8 mouse cellular contexts compared by ENCODE assay signal in the genomic region with DNA sequence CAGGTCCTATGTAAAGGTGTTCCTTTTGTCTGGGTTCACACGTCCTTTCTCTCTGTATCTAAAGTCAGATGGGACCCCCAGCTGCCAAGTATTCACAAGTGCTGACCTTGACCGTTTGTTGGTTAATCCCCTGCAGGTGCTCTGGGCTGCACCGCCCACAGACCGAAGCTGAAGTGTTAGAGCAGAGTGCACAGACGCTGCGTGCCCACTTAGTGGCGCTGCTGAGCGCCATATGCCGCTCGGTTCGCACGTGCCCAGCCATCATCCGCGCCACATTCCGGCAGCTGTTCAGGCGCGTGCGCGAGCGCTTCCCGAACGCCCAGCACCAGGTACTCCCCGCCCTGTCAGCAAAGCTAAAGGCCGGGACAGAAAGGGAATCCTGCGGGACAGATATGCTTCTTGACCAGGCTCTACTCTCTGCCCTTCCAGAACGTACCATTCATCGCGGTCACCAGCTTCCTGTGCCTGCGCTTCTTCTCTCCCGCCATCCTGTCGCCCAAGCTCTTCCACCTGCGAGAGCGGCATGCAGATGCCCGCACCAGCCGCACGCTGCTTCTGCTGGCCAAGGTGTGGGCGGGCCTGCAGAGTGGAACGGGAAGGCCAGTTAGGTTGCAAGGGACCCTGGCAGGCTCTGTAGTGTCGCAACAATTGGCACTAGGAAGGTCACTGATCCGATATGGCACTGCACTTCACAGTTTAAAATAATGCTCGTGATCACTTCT. TPM values are rescaled to one million over a fixed set of nuclear protein-coding genes. Genes with fewer than 3 reads are reported as not detected.
DNase-seq lines count a peak whose midpoint lies in the region; ATAC-seq and TF ChIP-seq lines count a peak whose summit lies in the region.

No protein-coding gene starts in this region.

- H3K4me2 ChIP-seq in hindbrain, postnatal 0 days (ENCODE audit: low read depth, low read length), result peak overlapping the region; percentile 64

- DNase-seq in MEL-GATA-1-ER (ENCODE audit: extremely low read depth, low read depth), result peak; percentile 62
- DNase-seq in cerebellum, adult 8-10 months, result peak; percentile 69
- DNase-seq in forelimb bud, embryonic 11.5 days (ENCODE audit: low read depth, low spot score), result peak; percentile 88
- peak; percentile 93 for DNase-seq in hindbrain, postnatal 0 days (ENCODE audit: low spot score)
- DNase-seq in left cerebral cortex, adult 9 months (ENCODE audit: low spot score in 2 of 2), result peak; percentile 36 to 63
- DNase-seq in right cerebral cortex, postnatal 10 days (ENCODE audit: low spot score in 2 of 2), result peak; percentile 86 to 87
- DNase-seq in urinary bladder, postnatal 25 days (ENCODE audit: low spot score), result peak; percentile 68

- H3K27ac ChIP-seq in hindbrain, postnatal 0 days, result no peak overlapping the region

- peaks cover 7% of the 10 kb centered on the region; the same call in 1 of the 2 replicates for H3K4me1 ChIP-seq in hindbrain, postnatal 0 days (ENCODE audit: insufficient read depth, low read length)
- peaks cover 32% of the 10 kb centered on the region for H3K4me1 ChIP-seq in megakaryocyte, embryonic 14.5 days

- H3K9ac ChIP-seq in hindbrain, postnatal 0 days (replicated peaks; ENCODE audit: low read length), result peak overlapping the region; percentile 47

- WGBS in hindbrain, postnatal 0 days, result 5% methylated on average over 41 of the region's 41 CpGs

- no peaks in the 10 kb centered on the region for H3K36me3 ChIP-seq in hindbrain, postnatal 0 days (ENCODE audit: insufficient read depth, low read length)
- H3K36me3 ChIP-seq in megakaryocyte, embryonic 14.5 days (replicated peaks; ENCODE audit: low read length), result peaks cover 10% of the 10 kb centered on the region

- TF ChIP-seq CTCF in hindbrain, postnatal 0 days (IDR thresholded peaks at IDR 0.05; ENCODE audit: low read depth), result peak; percentile 93

- peak overlapping the region; percentile 38 for H3K4me3 ChIP-seq in hindbrain, postnatal 0 days (ENCODE audit: low read length)
- peak overlapping the region; percentile 92 for H3K4me3 ChIP-seq in megakaryocyte, embryonic 14.5 days (replicated peaks)

- no peaks in the 10 kb centered on the region for H3K9me3 ChIP-seq in hindbrain, postnatal 0 days (ENCODE audit: low read length)
- peaks cover 6% of the 10 kb centered on the region for H3K9me3 ChIP-seq in megakaryocyte, embryonic 14.5 days

- ATAC-seq in hindbrain, postnatal 0 days, result peak; percentile 85

- H3K27me3 ChIP-seq in hindbrain, postnatal 0 days (ENCODE audit: insufficient read depth, low read length), result no peaks in the 10 kb centered on the region
- peaks cover 16% of the 10 kb centered on the region for H3K27me3 ChIP-seq in megakaryocyte, embryonic 14.5 days (replicated peaks)

RNA-seq across cellular contexts. Expression of a gene that starts 14.2 kb away (rescaled TPM):
- 94.2 and 159 TPM in 2 replicates for total RNA-seq in hindbrain, postnatal 0 days (2014; rRNA removed)
- polyA plus RNA-seq in hindbrain, postnatal 0 days (2015; fragmentation: Nextera tagmentation; extraction: Ambion mirVana), result 235 and 245 TPM in 2 replicates
- 14.7 and 91.2 TPM in 2 replicates for polyA plus RNA-seq in megakaryocyte, embryonic 14.5 days (2012; ENCODE audit: insufficient read depth, low replicate concordance)

RNA-seq across cellular contexts. Expression of a gene that starts 18.5 kb away (rescaled TPM):
- 27.0 and 27.5 TPM in 2 replicates for total RNA-seq in hindbrain, postnatal 0 days (2014; rRNA removed)
- 19.2 and 19.4 TPM in 2 replicates for polyA plus RNA-seq in hindbrain, postnatal 0 days (2015; fragmentation: Nextera tagmentation; extraction: Ambion mirVana)
- 4.4 and 18.1 TPM in 2 replicates for polyA plus RNA-seq in megakaryocyte, embryonic 14.5 days (2012; ENCODE audit: insufficient read depth, low replicate concordance)

RNA-seq across cellular contexts. Expression of a gene that starts 33.6 kb away (rescaled TPM):
- 32.9 and 35.8 TPM in 2 replicates for total RNA-seq in hindbrain, postnatal 0 days (2014; rRNA removed)
- 16.8 and 17.7 TPM in 2 replicates for polyA plus RNA-seq in hindbrain, postnatal 0 days (2015; fragmentation: Nextera tagmentation; extraction: Ambion mirVana)
- 47.2 and 54.5 TPM in 2 replicates for polyA plus RNA-seq in megakaryocyte, embryonic 14.5 days (2012; ENCODE audit: insufficient read depth, low replicate concordance)

RNA-seq across cellular contexts. Expression of a gene that starts 33.7 kb away (rescaled TPM):
- 17.6 and 21.9 TPM in 2 replicates for total RNA-seq in hindbrain, postnatal 0 days (2014; rRNA removed)
- polyA plus RNA-seq in hindbrain, postnatal 0 days (2015; fragmentation: Nextera tagmentation; extraction: Ambion mirVana), result 15.2 and 15.4 TPM in 2 replicates
- polyA plus RNA-seq in megakaryocyte, embryonic 14.5 days (2012; ENCODE audit: insufficient read depth, low replicate concordance), result 37.3 and 77.1 TPM in 2 replicates

RNA-seq across cellular contexts. Expression of a gene that starts 48.0 kb away (rescaled TPM):
- not detected in 2 replicates for total RNA-seq in hindbrain, postnatal 0 days (2014; rRNA removed)
- polyA plus RNA-seq in hindbrain, postnatal 0 days (2015; fragmentation: Nextera tagmentation; extraction: Ambion mirVana), result 0.14 TPM in 1 of 2 replicates, not detected in the other
- polyA plus RNA-seq in megakaryocyte, embryonic 14.5 days (2012; ENCODE audit: insufficient read depth, low replicate concordance), result not detected in 2 replicates
